Mouse (Mus musculus) midbrain, embryonic 11.5 days (tissue): ENCODE results near the gene Spg20. TPM values are rescaled to one million over a fixed set of nuclear protein-coding genes. Genes with fewer than 3 reads are reported as not detected.

Source experiments
- ATAC-seq: fragments of 200-750 bp; cut with Nextera tagmentation; 2 replicates; pipeline ENCODE4 v1.8.0; 2017; ENCODE audit warnings: moderate TSS enrichment, moderate library complexity; ENCODE audit not compliant: low FRiP score
- DNase-seq: peaks from one replicate; pipeline ENCODE4 v3.0.0; 2015; ENCODE audit warnings: low spot score; ENCODE audit errors: missing footprints
- H3K27ac ChIP-seq: fragments of 300-500 bp; sonication (generic); 2 replicates; pipeline ENCODE4 v1.5.1; 2014; ENCODE audit warnings: low read depth, low read length
- H3K27me3 ChIP-seq: fragments of 300-500 bp; sonication (generic); 2 replicates; pipeline ENCODE4 v1.6.1; 2014; ENCODE audit warnings: mild to moderate bottlenecking, low read length, moderate library complexity, mixed read lengths; ENCODE audit not compliant: control insufficient read depth, insufficient read depth
- H3K36me3 ChIP-seq: fragments of 300-500 bp; sonication (generic); 2 replicates; pipeline ENCODE4 v1.6.1; 2014; ENCODE audit warnings: mild to moderate bottlenecking, low read length, moderate library complexity, mixed read lengths; ENCODE audit not compliant: control insufficient read depth, insufficient read depth
- H3K4me1 ChIP-seq: fragments of 300-500 bp; sonication (generic); 2 replicates; pipeline ENCODE4 v1.6.1; 2014; ENCODE audit warnings: low read length; ENCODE audit not compliant: control insufficient read depth, insufficient read depth
- H3K4me2 ChIP-seq: fragments of 300-500 bp; sonication (generic); 2 replicates; pipeline ENCODE4 v1.6.1; 2014; ENCODE audit warnings: mild to moderate bottlenecking, moderate library complexity
- H3K4me3 ChIP-seq: fragments of 300-500 bp; sonication (generic); 2 replicates; pipeline ENCODE4 v1.5.1; 2014; ENCODE audit warnings: low read depth, low read length
- H3K9ac ChIP-seq: fragments of 300-500 bp; sonication (generic); 2 replicates; pipeline ENCODE4 v1.6.1; 2014; ENCODE audit warnings: low read length
- H3K9me3 ChIP-seq: fragments of 300-500 bp; sonication (generic); 2 replicates; pipeline ENCODE4 v1.6.1; 2016; ENCODE audit warnings: low read length; ENCODE audit not compliant: control insufficient read depth
- WGBS: fragments of 180-500 bp; shearing (Covaris S2); extraction: QIAGEN DNeasy Blood & Tissue Kit; methylation state at CpG from one replicate; pipeline ENCODE4 v1.1.7; 2014; 5-methylcytosine and 5-hydroxymethylcytosine counted together
- polyA plus RNA-seq: library from polyadenylated mRNA; unstranded; fragments of >200 nt; fragmentation: Nextera tagmentation; extraction: Ambion mirVana; gene quantifications from 2 replicates; pipeline ENCODE4 v1.2.1, GENCODE M21; 2014

Spg20 gene
- polyA plus RNA-seq = 41.1 and 46.3 TPM in 2 replicates

GRCm38 (mm10) chr3:55111935-55112709 lies at the start of gene Spg20:
Spg20 (plus strand) TSS chr3:55112108.
- H3K9me3 ChIP-seq = no peaks in the 10 kb centered on the region
- DNase-seq = peak; percentile 100
- WGBS = 1% methylated on average over 57 of the region's 58 CpGs
- peak; percentile 98 for ATAC-seq
- peak within 1 kb of the TSS; percentile 72 for H3K27ac ChIP-seq
- H3K4me3 ChIP-seq = peak within 1 kb of the TSS; percentile 79
- H3K4me1 ChIP-seq = peaks cover 12% of the 10 kb centered on the region; the same call in 1 of the 2 replicates
- peak within 1 kb of the TSS; percentile 97 for H3K9ac ChIP-seq
- H3K27me3 ChIP-seq = no peaks in the 10 kb centered on the region
- H3K36me3 ChIP-seq = peaks cover 4% of the 10 kb centered on the region
- peak within 1 kb of the TSS; percentile 71 for H3K4me2 ChIP-seq

DNA sequence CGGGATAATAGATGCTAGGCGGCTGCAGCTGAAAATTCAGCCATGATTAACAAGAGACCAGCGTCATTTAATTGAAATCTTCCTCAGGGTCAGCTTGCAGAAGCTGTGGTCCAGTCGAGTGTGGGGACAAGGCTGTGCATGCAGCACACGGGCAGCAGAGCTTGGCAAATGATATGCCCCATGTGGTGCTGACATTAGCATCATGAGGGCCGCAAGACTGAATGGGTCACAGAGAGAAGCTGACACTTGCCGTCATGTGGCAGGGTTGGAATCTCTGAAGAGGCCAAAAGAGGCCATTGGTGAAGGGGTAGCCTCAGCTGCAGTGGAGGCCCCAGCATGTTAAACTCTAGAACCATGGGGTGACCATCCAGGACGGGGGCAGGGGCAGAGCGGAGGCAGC lies 49.3 kb upstream of the Spg20 start:
- ATAC-seq (no peak), DNase-seq (no peak)
- Histone ChIP-seq H3K27ac (no peak overlapping the region), H3K9me3 (no peaks in the 10 kb centered on the region), H3K36me3 (no peaks in the 10 kb centered on the region), H3K9ac (no peak overlapping the region), H3K27me3 (no peaks in the 10 kb centered on the region), H3K4me3 (no peak overlapping the region), H3K4me2 (no peak overlapping the region), H3K4me1 (no peaks in the 10 kb centered on the region)
- 65% methylated on average over 9 of the region's 9 CpGs for WGBS

GRCm38 (mm10) chr3:55064396-55064795 lies 47.5 kb upstream of the Spg20 start:
- H3K4me2 ChIP-seq = no peak overlapping the region
- H3K27me3 ChIP-seq = no peaks in the 10 kb centered on the region
- peak; percentile 62 for ATAC-seq
- 7% methylated on average over 2 of the region's 2 CpGs for WGBS
- DNase-seq = peak; percentile 98
- H3K9ac ChIP-seq = no peak overlapping the region
- no peaks in the 10 kb centered on the region for H3K9me3 ChIP-seq
- H3K27ac ChIP-seq = no peak overlapping the region
- H3K4me1 ChIP-seq = no peaks in the 10 kb centered on the region
- no peak overlapping the region for H3K4me3 ChIP-seq
- no peaks in the 10 kb centered on the region for H3K36me3 ChIP-seq

- H3K9ac ChIP-seq = no peak overlapping the region
- H3K4me2 ChIP-seq = no peak overlapping the region
- no peaks in the 10 kb centered on the region for H3K27me3 ChIP-seq
- no peaks in the 10 kb centered on the region for H3K36me3 ChIP-seq
- peak; percentile 48; the same call in 1 of the 2 replicates for ATAC-seq
- H3K9me3 ChIP-seq = no peaks in the 10 kb centered on the region
- no peak overlapping the region for H3K27ac ChIP-seq
- 75% methylated on average over 14 of the region's 14 CpGs for WGBS
- no peak for DNase-seq
- no peaks in the 10 kb centered on the region for H3K4me1 ChIP-seq
- H3K4me3 ChIP-seq = no peak overlapping the region
Observed at GRCm38 (mm10) chr3:55065738-55066665, 45.9 kb upstream of the Spg20 start.

- Histone ChIP-seq H3K27ac (no peak overlapping the region), H3K4me3 (no peak overlapping the region), H3K4me2 (no peak overlapping the region), H3K9ac (no peak overlapping the region), H3K27me3 (no peaks in the 10 kb centered on the region), H3K36me3 (no peaks in the 10 kb centered on the region), H3K4me1 (no peaks in the 10 kb centered on the region), H3K9me3 (no peaks in the 10 kb centered on the region)
- ATAC-seq (peak; percentile 36; the same call in 1 of the 2 replicates), DNase-seq (no peak)
- WGBS = 77% methylated on average over 12 of the region's 12 CpGs
Observed at GRCm38 (mm10) chr3:55066666-55067023, 45.3 kb upstream of the Spg20 start.

DNA sequence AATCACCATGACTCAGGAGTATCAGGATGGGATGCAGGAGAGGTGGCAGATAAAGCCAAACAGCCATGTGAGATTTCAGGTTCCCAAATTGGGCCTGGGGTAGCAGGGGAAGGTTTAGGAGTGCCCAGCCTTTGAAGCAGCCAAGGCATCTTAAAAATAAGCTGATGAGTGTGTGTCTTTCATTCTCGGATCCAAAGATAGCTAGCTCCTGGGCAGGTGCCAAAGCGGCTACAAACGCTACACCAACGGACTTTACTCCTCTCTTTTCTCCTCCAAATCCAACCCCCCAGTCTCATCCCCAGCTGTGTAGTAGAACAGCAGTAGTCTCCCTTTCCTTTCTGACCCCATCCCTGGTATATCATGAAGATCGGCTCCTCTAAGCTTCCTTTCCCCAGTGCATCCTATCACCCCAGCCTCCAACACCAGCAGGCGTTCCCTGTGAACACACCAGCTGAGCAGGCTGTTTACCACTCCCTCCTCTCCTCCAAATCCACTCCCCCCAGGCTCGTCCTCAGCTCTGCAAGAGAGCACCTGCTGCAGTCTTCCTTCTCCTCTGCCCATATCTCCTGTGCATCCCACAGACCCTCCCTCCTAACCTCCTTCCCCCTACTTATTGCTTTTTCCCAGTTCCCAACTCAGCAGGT lies 44.0 kb upstream of the Spg20 start:
- H3K4me2 ChIP-seq = no peak overlapping the region
- H3K27me3 ChIP-seq = no peaks in the 10 kb centered on the region
- H3K36me3 ChIP-seq = no peaks in the 10 kb centered on the region
- H3K27ac ChIP-seq = no peak overlapping the region
- no peaks in the 10 kb centered on the region for H3K9me3 ChIP-seq
- no peak for ATAC-seq
- H3K4me3 ChIP-seq = no peak overlapping the region
- WGBS = 37% methylated on average over 7 of the region's 7 CpGs
- no peak for DNase-seq
- H3K9ac ChIP-seq = no peak overlapping the region
- no peaks in the 10 kb centered on the region for H3K4me1 ChIP-seq

DNA sequence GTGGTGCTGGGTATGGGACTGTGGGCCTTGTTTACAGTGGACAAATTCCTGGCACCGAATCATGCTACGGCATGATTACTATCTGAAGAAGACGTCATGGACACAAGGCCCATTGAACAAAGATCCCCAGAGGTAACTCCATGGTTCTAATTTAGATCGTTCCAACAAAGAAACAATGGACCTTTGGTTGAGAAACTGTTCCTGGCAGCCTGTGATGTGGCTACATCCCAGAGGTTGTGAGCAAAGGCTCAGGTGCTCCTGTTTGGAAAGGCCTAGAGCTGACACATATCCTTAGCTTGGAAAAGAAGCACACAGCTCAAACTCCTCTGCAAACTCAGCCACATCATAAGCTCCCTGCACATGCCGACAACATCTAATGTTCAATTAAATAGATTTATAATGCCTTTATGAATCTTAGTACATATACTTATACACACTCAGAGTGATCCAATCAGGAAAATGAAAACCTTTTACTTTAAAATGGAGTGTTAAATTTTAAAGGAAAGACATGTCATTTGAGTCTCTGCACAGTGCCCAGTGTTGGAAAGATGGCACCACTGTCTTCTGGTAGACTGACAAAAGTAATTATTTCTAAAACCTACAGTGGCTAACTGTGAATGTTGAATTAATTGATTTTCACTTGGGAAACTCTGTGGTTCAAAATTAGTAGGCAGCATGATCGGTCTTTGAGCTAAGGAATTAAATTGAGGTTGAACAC lies 37.2 kb upstream of the Spg20 start:
- no peak for ATAC-seq
- no peak for DNase-seq
- Histone ChIP-seq H3K27ac (no peak overlapping the region), H3K36me3 (no peaks in the 10 kb centered on the region), H3K4me3 (no peak overlapping the region), H3K9ac (no peak overlapping the region), H3K27me3 (no peaks in the 10 kb centered on the region), H3K4me1 (no peaks in the 10 kb centered on the region), H3K4me2 (no peak overlapping the region), H3K9me3 (no peaks in the 10 kb centered on the region)
- WGBS = 80% methylated on average over 6 of the region's 6 CpGs

- Histone ChIP-seq H3K27ac (no peak overlapping the region), H3K9ac (no peak overlapping the region), H3K4me3 (no peak overlapping the region), H3K9me3 (no peaks in the 10 kb centered on the region), H3K27me3 (no peaks in the 10 kb centered on the region), H3K4me1 (no peaks in the 10 kb centered on the region), H3K36me3 (no peaks in the 10 kb centered on the region), H3K4me2 (no peak overlapping the region)
- DNase-seq = no peak
- 51% methylated on average over 3 of the region's 3 CpGs for WGBS
- no peak for ATAC-seq
Observed at GRCm38 (mm10) chr3:55075294-55075648, 36.6 kb upstream of the Spg20 start.
